Mouse (Mus musculus) CH12.LX (cell line): ENCODE results near the gene Gm20388. TPM values are rescaled to one million over a fixed set of nuclear protein-coding genes. Genes with fewer than 3 reads are reported as not detected.

ENCODE experiments used
- DNase-seq: peaks from one replicate; pipeline ENCODE4 v3.0.0-alpha.2; 2013; ENCODE audit errors: extremely low read depth
- H3K27ac ChIP-seq: 2 replicates; pipeline ENCODE4 v1.5.1; 2012; ENCODE audit warnings: low read depth, mild to moderate bottlenecking, control low read depth, moderate library complexity; ENCODE audit not compliant: insufficient read depth
- H3K27me3 ChIP-seq: replicated peaks from 2 replicates; pipeline ENCODE3; 2012; ENCODE audit warnings: inconsistent platforms
- H3K36me3 ChIP-seq, 2 experiments: replicated peaks in 1 of 2; 2 replicates each; pipeline versions ENCODE3 to v1.6.1; 2012; ENCODE audit warnings: inconsistent platforms in 1 of 2, low read length in 1 of 2, mild to moderate bottlenecking in 1 of 2, mixed read lengths in 1 of 2, moderate library complexity in 1 of 2; ENCODE audit not compliant: control insufficient read depth in 1 of 2, insufficient read depth in 1 of 2
- H3K4me1 ChIP-seq, 2 experiments: 2 replicates each; pipeline ENCODE4 v1.6.1; 2012; ENCODE audit warnings: inconsistent platforms in 1 of 2, moderate library complexity in 1 of 2; ENCODE audit not compliant: insufficient read depth in 2 of 2, control insufficient read depth in 1 of 2
- H3K4me2 ChIP-seq: 2 replicates; pipeline ENCODE4 v1.6.1; 2012; ENCODE audit warnings: low read depth, mild to moderate bottlenecking, control low read depth; ENCODE audit not compliant: poor library complexity, insufficient read depth, severe bottlenecking
- H3K4me3 ChIP-seq, 3 experiments: fragments of 150-350 bp in 1 of 3; sonication (generic) in 1 of 3; replicated peaks in 1 of 3; 2 replicates each; pipeline versions ENCODE3 to v1.5.1; 2011 to 2012; ENCODE audit warnings: low read depth in 2 of 3, low read length in 2 of 3, mild to moderate bottlenecking in 2 of 3, moderate library complexity in 2 of 3, control low read depth in 1 of 3, improper control_type of control experiment in 1 of 3, inconsistent platforms in 1 of 3, mixed read lengths in 1 of 3; ENCODE audit not compliant: poor library complexity in 1 of 3
- H3K79me2 ChIP-seq: replicated peaks from 2 replicates; pipeline ENCODE4 v1.6.1; 2012; ENCODE audit warnings: mild to moderate bottlenecking, moderate library complexity; ENCODE audit not compliant: control insufficient read depth, poor library complexity, insufficient read depth, severe bottlenecking; ENCODE audit errors: extremely low read depth
- H3K9ac ChIP-seq: 2 replicates; pipeline ENCODE4 v1.6.1; 2012; ENCODE audit warnings: low read depth, mild to moderate bottlenecking, control low read depth, moderate library complexity; ENCODE audit not compliant: insufficient read depth
- H3K9me3 ChIP-seq: replicated peaks from 2 replicates; pipeline ENCODE3; 2012; ENCODE audit warnings: low read length, inconsistent platforms, mixed read lengths
- CHD1 ChIP-seq: IDR thresholded peaks from 2 replicates; pipeline ENCODE4 v1.6.1; 2012; ENCODE audit warnings: low read depth, low read length, improper control_type of control experiment, inconsistent platforms
- CHD2 ChIP-seq: IDR thresholded peaks from 2 replicates; pipeline ENCODE4 v1.6.1; 2011; ENCODE audit warnings: low read length, improper control_type of control experiment
- CTCF ChIP-seq, 2 experiments: IDR thresholded peaks in 1 of 2; conservative IDR thresholded peaks in 1 of 2; 2 replicates each; pipeline ENCODE4 v1.5.1; 2011 to 2012; ENCODE audit warnings: low read depth in 2 of 2, low read length in 2 of 2, improper control_type of control experiment in 1 of 2, inconsistent platforms in 1 of 2, mild to moderate bottlenecking in 1 of 2, moderate library complexity in 1 of 2
- E2F4 ChIP-seq: IDR thresholded peaks from 2 replicates; pipeline ENCODE4 v1.6.1; 2011; ENCODE audit warnings: low read depth, low read length, improper control_type of control experiment; ENCODE audit not compliant: insufficient replicate concordance
- EP300 ChIP-seq: IDR thresholded peaks from 2 replicates; pipeline ENCODE4 v1.6.1; 2011; ENCODE audit warnings: low read length, improper control_type of control experiment
- MAFK ChIP-seq: IDR thresholded peaks from 2 replicates; pipeline ENCODE4 v1.6.1; 2011; ENCODE audit warnings: low read length, improper control_type of control experiment; ENCODE audit not compliant: insufficient replicate concordance
- MAX ChIP-seq: IDR thresholded peaks from 2 replicates; pipeline ENCODE4 v1.6.1; 2011; ENCODE audit warnings: low read length, improper control_type of control experiment
- MAZ ChIP-seq: IDR thresholded peaks from 2 replicates; pipeline ENCODE4 v1.6.1; 2012; ENCODE audit warnings: low read depth, mild to moderate bottlenecking, inconsistent platforms, low read length, improper control_type of control experiment, moderate library complexity
- MXI1 ChIP-seq: IDR thresholded peaks from 2 replicates; pipeline ENCODE4 v1.6.1; 2011; ENCODE audit warnings: mild to moderate bottlenecking, low read depth, low read length, improper control_type of control experiment
- MYC ChIP-seq: IDR thresholded peaks from 2 replicates; pipeline ENCODE4 v1.6.1; 2011; ENCODE audit warnings: low read depth, mild to moderate bottlenecking, improper control_type of control experiment, low read length
- RCOR1 ChIP-seq: conservative IDR thresholded peaks from 2 replicates; pipeline ENCODE4 v1.6.1; 2012; ENCODE audit warnings: low read depth, mild to moderate bottlenecking, inconsistent platforms, low read length, improper control_type of control experiment
- SMC3 ChIP-seq: IDR thresholded peaks from 2 replicates; pipeline ENCODE4 v1.6.1; 2011; ENCODE audit warnings: low read depth, low read length, improper control_type of control experiment
- TBP ChIP-seq: conservative IDR thresholded peaks from 2 replicates; pipeline ENCODE4 v1.6.1; 2011; ENCODE audit warnings: low read depth, low read length, improper control_type of control experiment
- USF1 ChIP-seq: IDR thresholded peaks from 2 replicates; pipeline ENCODE4 v1.6.1; 2014; ENCODE audit warnings: low read depth, mild to moderate bottlenecking, inconsistent platforms, low read length, improper control_type of control experiment
- USF2 ChIP-seq: conservative IDR thresholded peaks from 2 replicates; pipeline ENCODE4 v1.6.1; 2011; ENCODE audit warnings: low read depth, low read length, improper control_type of control experiment
- ZC3H11A ChIP-seq: IDR thresholded peaks from 2 replicates; pipeline ENCODE4 v1.6.1; 2012; ENCODE audit warnings: low read depth, mild to moderate bottlenecking, inconsistent platforms, low read length, improper control_type of control experiment
- ZKSCAN1 ChIP-seq: IDR thresholded peaks from 2 replicates; pipeline ENCODE4 v1.6.1; 2012; ENCODE audit warnings: low read depth, inconsistent platforms, low read length, improper control_type of control experiment, borderline replicate concordance
- ZNF384 ChIP-seq: IDR thresholded peaks from 2 replicates; pipeline ENCODE4 v1.6.1; 2012; ENCODE audit warnings: low read depth, low read length, improper control_type of control experiment, inconsistent platforms
- dilution Hi-C: fragments of 300-500 bp; cut with MboI; formaldehyde crosslinking; loops from 2 replicates; pipeline ENCODE4 v1.14.3; 2020; ENCODE audit warnings: low sequenced_read_pairs; ENCODE audit not compliant: extremely low pct_unique_long_range_greater_than_20kb, extremely low pct_ligation_motif_present
- in situ Hi-C: fragments of 300-500 bp; cut with MboI; formaldehyde crosslinking; loops from 3 replicates; pipeline ENCODE4 v1.14.3; 2019; ENCODE audit warnings: low sequenced_read_pairs, low pct_ligation_motif_present, low pct_unique_long_range_greater_than_20kb, mixed read lengths
- polyA plus RNA-seq: library from polyadenylated mRNA; unstranded; fragments of >175 nt; gene quantifications from 2 replicates; pipeline ENCODE4 v1.2.1, GENCODE M21; 2012; ENCODE audit warnings: low read depth; ENCODE audit not compliant: insufficient read length
- total RNA-seq, 2 experiments: library from RNA; depleted of rRNA; stranded (reverse); fragments of 300-350 nt in 1 of 2; fragments of >200 nt in 1 of 2; gene quantifications; 2 replicates each; pipeline ENCODE4 v1.2.3; 2012 to 2014

Gm20388 gene
- total and polyA plus RNA-seq, 3 experiments, result 14.8 to 26.3 (median 22.2) TPM

DNA sequence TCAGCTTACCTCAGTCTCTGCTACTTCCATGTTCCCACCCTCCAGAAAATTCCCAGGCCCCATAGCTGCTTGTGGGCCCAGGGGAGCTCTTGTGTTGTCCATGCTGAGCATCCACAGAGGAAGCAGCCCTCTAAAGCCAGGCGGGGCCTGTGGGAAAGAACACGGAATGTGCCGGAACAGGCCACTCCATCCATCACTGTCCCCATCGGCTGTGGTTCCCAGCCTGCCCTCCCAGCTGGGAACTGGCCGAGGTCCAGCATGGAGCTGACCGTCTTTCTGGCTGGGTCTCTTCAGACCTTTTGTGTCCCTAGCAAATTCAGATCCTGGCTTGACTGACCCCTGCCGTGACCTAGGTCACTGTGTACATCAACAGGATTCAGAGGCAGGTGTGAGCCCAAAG lies 2744.1 kb downstream of the Gm20388 start:
- H3K27me3 ChIP-seq, result no peaks in the 10 kb centered on the region
- H3K27ac ChIP-seq, result no peak overlapping the region
- dilution Hi-C loops, result no loop called here
- in situ Hi-C loops, result no loop called here
- no peak overlapping the region for H3K4me2 ChIP-seq
- no peaks in the 10 kb centered on the region for H3K9me3 ChIP-seq
- DNase-seq, result no peak
- no peaks in the 10 kb centered on the region; the same call in 1 of the 2 replicates for H3K79me2 ChIP-seq
- H3K36me3 ChIP-seq, result peaks cover 24 to 100% of the 10 kb centered on the region in 2 experiments
- H3K4me1 ChIP-seq, result peaks cover 11 to 46% of the 10 kb centered on the region in 2 experiments
- no peak for TF ChIP-seq CTCF (conservative IDR thresholded peaks at IDR 0.05 in 1 of 2, IDR thresholded peaks at IDR 0.05 in 1 of 2; ENCODE audit: low read depth in 2 of 2, low read length in 2 of 2)
- TF ChIP-seq ZKSCAN1, result no peak
- TF ChIP-seq CHD1, result no peak
- TF ChIP-seq USF1, result no peak
- TF ChIP-seq MXI1, result no peak
- no peak for TF ChIP-seq SMC3
- no peak for TF ChIP-seq RCOR1
- no peak for TF ChIP-seq MAZ
- no peak overlapping the region for H3K9ac ChIP-seq
- H3K4me3 ChIP-seq, result no peak overlapping the region

DNA sequence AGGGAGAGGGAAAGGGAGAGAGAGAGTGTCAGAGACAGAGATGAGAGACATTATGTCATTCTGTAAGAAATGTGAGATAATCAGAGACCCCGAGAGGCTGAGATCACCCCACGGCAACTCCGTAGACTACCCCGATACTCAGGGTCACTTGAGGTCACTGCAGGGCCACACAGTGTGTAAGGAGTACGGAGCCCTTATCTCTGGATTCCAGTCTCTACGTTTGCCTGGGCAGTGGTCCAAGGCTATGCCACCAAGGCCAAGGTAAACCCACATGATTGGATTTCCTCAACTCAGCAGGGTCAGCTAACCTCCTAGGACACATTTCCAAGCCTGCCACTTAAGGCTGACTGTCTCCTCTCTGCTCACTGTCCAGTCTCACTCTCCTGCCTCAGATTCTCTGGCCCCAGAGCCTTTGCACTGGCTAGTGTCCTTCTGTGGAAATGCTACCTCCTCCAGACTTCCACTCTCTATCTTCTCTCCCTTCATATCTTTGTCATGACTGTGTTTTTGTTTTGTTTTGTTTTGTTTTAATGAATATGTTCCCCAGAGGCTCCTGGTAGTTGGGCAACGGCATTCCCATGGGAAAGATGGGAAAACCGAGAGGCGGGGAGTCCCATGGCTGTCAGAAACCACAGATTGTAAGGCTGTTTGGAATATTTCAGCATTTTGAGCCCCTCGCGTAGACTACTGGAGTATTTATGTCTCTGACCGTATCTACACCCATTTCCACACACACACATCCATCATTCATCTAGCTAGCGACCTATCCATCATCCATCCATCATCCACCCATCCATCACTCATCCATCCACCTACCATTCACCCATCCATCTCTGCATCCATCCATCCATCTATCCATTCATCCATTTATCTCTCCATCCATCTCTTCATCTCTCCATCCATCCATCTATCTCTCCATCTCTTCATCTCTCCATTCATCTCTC lies 2745.7 kb downstream of the Gm20388 start:
- TF ChIP-seq ZC3H11A, result no peak
- TF ChIP-seq E2F4, result no peak
- no peak for TF ChIP-seq TBP
- no peak for TF ChIP-seq CHD2
- no peak for TF ChIP-seq USF2
- TF ChIP-seq MAX, result no peak
- no peak for TF ChIP-seq EP300
- TF ChIP-seq MYC, result no peak
- no peak for TF ChIP-seq ZNF384
- TF ChIP-seq MAFK, result no peak
- no peak overlapping the region for H3K27ac ChIP-seq
- in situ Hi-C loops (no loop called here), dilution Hi-C loops (no loop called here)
- DNase-seq, result no peak
- H3K4me2 ChIP-seq, result no peak overlapping the region
- H3K4me1 ChIP-seq, result peaks cover 14 to 51% of the 10 kb centered on the region in 2 experiments
- no peak overlapping the region for H3K9ac ChIP-seq
- H3K27me3 ChIP-seq, result no peaks in the 10 kb centered on the region
- H3K9me3 ChIP-seq, result no peaks in the 10 kb centered on the region
- peaks cover 17 to 99% of the 10 kb centered on the region in 2 experiments for H3K36me3 ChIP-seq
- no peaks in the 10 kb centered on the region; the same call in 1 of the 2 replicates for H3K79me2 ChIP-seq
- no peak overlapping the region for H3K4me3 ChIP-seq
